Mouse (Mus musculus) kidney, postnatal 36 days (tissue): ENCODE results near the gene Cyp1a2.
"Not testable (repeated sequence)": the region's sequence is repeated elsewhere in the genome, so short reads cannot be mapped to it uniquely, and the experiment has no call there.

Experiments used
- DNase-seq, 2 experiments: peaks; one replicate each; pipeline ENCODE4 v3.0.0; 2021 to 2022; ENCODE audit warnings: mixed read lengths in 2 of 2

Gene Cyp1a2

GRCm38 (mm10) chr9:57683520-57683919, at the start of gene Cyp1a2:
Gene Cyp1a2, minus strand, starts transcription at chr9:57683703.
- DNase-seq = no peak

- DNase-seq = no peak
Measured at GRCm38 (mm10) chr9:57728312-57728711, 44.8 kb upstream of the Cyp1a2 start.

GRCm38 (mm10) chr9:57724701-57725100, 41.2 kb upstream of the Cyp1a2 start:
- DNase-seq = no peak

GRCm38 (mm10) chr9:57723796-57724195, 40.3 kb upstream of the Cyp1a2 start:
- no peak for DNase-seq

- DNase-seq = peak; percentile 77 to 91
Measured at GRCm38 (mm10) chr9:57723315-57723715, 39.8 kb upstream of the Cyp1a2 start.

GRCm38 (mm10) chr9:57722371-57722770, 38.9 kb upstream of the Cyp1a2 start:
- no peak for DNase-seq

- DNase-seq = peak in 1 of 2 experiments; percentile 39
Measured at GRCm38 (mm10) chr9:57720736-57721135, 37.2 kb upstream of the Cyp1a2 start.

- peak; percentile 17 to 41 for DNase-seq
Measured at GRCm38 (mm10) chr9:57718408-57718807, 34.9 kb upstream of the Cyp1a2 start.

DNA sequence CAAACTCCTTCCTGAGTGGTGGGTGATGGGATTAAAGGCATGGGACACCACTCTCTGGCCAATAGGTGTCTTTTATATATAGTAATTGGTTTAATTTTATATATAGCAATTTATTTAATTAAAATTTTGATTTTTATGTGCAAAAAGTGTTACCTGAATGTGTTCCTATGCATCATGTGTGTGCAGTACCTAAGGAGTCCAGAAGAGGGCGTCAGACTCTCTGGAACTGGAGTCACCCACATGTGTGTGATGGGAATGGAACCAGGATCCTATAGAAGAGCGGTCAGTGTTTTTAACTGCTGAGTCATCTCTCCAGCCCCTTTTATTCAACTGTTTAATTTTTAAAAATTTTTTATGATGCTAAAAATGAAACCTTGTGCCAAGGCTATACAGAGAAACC, 28.7 kb upstream of the Cyp1a2 start:
- no peak for DNase-seq

DNA sequence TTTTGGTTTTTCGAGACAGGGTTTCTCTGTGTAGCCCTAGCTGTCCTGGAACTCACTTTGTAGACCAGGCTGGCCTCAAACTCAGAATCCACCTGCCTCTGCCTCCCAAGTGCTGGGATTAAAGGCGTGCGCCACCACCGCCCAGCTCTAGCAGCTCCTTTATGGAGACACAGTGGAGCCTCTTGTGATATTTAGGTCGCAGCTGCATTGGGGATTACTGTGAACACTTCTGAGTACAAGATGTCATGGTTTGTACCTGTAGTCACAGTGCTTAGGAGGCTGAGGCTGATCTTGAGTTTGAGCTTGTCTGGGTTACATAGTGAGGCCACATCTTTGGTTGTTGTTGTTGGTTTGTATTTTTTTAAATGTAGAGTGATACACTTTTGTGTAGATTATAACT, 26.7 kb upstream of the Cyp1a2 start:
- not testable (repeated sequence) for DNase-seq

DNA sequence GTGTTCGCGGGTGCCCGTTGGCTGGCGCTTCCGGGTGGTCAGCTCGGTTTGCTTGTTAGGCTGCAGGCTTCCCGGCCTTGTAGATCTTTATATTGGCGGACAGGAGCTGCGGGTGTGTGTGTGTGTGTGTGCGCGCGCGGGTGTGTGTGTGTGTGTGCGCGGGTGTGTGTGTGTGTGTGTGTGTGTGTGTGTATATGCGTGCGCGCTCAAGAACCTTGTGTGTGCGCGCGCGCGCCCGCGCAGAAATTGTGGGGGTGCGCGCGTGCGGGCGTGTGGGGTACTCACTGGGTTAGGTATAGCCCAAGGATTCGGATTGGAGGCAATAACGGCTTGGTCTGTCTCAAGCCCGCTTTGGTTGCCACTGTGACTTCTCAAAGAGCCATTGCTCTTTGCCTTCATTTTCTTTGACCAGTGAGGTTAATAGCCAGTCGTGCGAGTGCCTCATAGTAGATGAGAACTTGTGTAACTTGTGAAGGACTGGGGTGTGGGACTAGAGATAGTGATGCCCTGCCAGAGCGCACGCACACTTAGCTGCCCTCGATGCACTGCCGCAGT, 25.3 kb upstream of the Cyp1a2 start:
- DNase-seq = peak in 1 of 2 experiments; percentile 60

DNA sequence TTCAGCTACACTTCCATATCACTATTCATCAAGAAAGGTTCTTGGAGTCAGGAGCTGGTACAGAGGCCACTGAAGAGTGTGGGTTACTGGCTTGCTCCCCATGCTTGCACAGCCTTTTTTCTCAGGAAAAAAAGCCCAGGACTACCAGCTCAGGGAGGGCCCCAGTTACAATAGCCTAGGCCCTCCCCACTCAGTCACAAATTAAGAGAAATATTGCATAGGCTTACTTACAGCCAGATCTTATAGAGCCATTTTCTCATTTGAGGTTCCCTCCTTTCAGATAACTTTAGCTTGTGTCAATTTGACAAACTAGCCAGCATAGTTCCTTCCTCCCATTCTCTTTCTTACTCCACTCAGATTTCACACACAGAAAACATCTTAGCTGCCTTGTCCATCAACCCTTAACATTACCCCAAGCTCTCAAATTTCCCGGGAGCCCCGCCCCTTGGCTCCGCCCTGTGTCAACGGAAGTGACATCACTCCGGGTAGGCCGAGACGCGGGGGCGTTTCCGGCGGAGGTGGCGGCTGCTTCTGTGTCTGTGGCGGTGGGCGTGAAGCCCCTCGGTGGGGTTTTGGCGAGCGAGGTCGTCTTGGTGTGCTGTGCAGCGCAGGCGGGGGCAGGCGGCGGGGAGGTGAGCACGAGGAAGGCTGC, 24.7 kb upstream of the Cyp1a2 start, which contains the start of gene Edc3:
Edc3 (plus strand) TSS at position 473 of the 652 bp plus-strand sequence.
- peak; percentile 91 to 96 for DNase-seq

GRCm38 (mm10) chr9:57706496-57706895, 23.0 kb upstream of the Cyp1a2 start:
- no peak for DNase-seq

- no peak for DNase-seq
Measured at GRCm38 (mm10) chr9:57698466-57699150, 15.1 kb upstream of the Cyp1a2 start.

DNA sequence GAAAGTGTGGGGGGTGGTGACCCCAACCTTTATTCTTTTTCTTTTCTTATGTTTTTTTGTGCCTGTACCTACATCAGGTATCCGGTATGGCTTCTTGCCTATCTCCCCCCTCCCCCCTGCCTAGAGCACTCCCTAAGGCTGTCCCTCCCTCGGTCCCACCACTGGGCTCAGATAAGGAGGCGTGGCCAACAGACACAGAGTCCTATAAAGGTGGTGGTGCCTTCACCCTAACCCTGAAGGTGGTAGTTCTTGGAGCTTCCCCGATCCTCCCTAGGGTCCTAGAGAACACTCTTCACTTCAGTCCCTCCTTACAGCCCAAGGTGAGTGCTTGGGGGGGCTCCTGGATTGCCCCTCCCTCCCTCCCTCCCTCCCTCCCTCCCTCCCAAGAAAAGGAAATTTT, 13.9 kb upstream of the Cyp1a2 start:
- no peak for DNase-seq

- peak; percentile 61 to 79 for DNase-seq
Measured at GRCm38 (mm10) chr9:57696380-57697285, 13.1 kb upstream of the Cyp1a2 start.

GRCm38 (mm10) chr9:57694108-57694507, 10.6 kb upstream of the Cyp1a2 start:
- DNase-seq = peak in 1 of 2 experiments; percentile 25

GRCm38 (mm10) chr9:57688606-57689005, 5.1 kb upstream of the Cyp1a2 start:
- no peak for DNase-seq

- peak; percentile 54 to 71 for DNase-seq
Measured at GRCm38 (mm10) chr9:57688158-57688557, 4.7 kb upstream of the Cyp1a2 start.

- no peak for DNase-seq
Measured at GRCm38 (mm10) chr9:57687751-57688150, 4.2 kb upstream of the Cyp1a2 start, which contains the start of gene Cyp1a1. Gene Cyp1a1, plus strand, starts transcription at chr9:57687928.

DNA sequence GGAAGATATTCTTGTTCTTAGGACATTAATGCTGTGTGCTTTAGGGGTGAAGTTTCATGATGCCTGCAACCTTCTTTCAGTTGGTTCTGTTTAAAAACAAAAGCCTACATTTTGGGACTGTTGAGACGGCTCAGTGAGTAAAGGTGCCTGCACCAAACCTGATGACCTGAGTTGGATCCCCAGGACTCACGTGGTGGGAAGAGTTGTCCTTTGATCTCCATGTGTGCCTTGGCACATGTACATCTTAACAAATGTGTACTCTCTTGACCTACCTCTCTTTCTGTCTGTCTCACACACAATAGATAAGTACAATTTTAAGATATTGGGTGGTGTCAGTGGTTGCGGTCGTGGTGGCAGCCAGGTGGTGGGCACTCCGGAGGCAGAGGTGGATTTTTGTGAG, 2.5 kb upstream of the Cyp1a2 start:
- no peak for DNase-seq

GRCm38 (mm10) chr9:57681411-57681810, 2.1 kb downstream of the Cyp1a2 start:
- peak; percentile 36 to 53 for DNase-seq

GRCm38 (mm10) chr9:57671500-57671899, 12.0 kb downstream of the Cyp1a2 start:
- DNase-seq = no peak
